Mouse (Mus musculus): ENCODE results near the gene Zbtb20.

Zbtb20 gene

GRCm38 (mm10) chr16:43650355-43651080 lies 774.8 kb downstream of the Zbtb20 start:
- DNase-seq (ENCODE audit: low spot score in 2 of 2), result no peak

- no peak for DNase-seq (ENCODE audit: low spot score in 2 of 2)
Measured at GRCm38 (mm10) chr16:43653288-43653687, 777.6 kb downstream of the Zbtb20 start.

GRCm38 (mm10) chr16:43654269-43654668 lies 778.6 kb downstream of the Zbtb20 start:
- no peak for DNase-seq (ENCODE audit: low spot score in 2 of 2)

GRCm38 (mm10) chr16:43655183-43655787 lies 779.6 kb downstream of the Zbtb20 start:
- DNase-seq (ENCODE audit: low spot score in 2 of 2), result no peak

GRCm38 (mm10) chr16:43661576-43661975 lies 785.9 kb downstream of the Zbtb20 start:
- no peak for DNase-seq (ENCODE audit: low spot score in 2 of 2)

- DNase-seq (ENCODE audit: low spot score in 2 of 2), result no peak
Measured at GRCm38 (mm10) chr16:43662124-43663004, 786.7 kb downstream of the Zbtb20 start.

GRCm38 (mm10) chr16:43663978-43664579 lies 788.4 kb downstream of the Zbtb20 start, which contains the start of gene Tigit:
Tigit (minus strand) TSS chr16:43664146.
- DNase-seq (ENCODE audit: low spot score in 2 of 2), result no peak

GRCm38 (mm10) chr16:43664861-43665260 lies 789.2 kb downstream of the Zbtb20 start:
- DNase-seq (ENCODE audit: low spot score in 2 of 2), result no peak

GRCm38 (mm10) chr16:43668294-43668693 lies 792.6 kb downstream of the Zbtb20 start:
- no peak for DNase-seq (ENCODE audit: low spot score in 2 of 2)

GRCm38 (mm10) chr16:43671972-43672371 lies 796.3 kb downstream of the Zbtb20 start:
- no peak for DNase-seq (ENCODE audit: low spot score in 2 of 2)

- no peak for DNase-seq (ENCODE audit: low spot score in 2 of 2)
Measured at GRCm38 (mm10) chr16:43672697-43673096, 797.0 kb downstream of the Zbtb20 start.

GRCm38 (mm10) chr16:43674400-43674799 lies 798.7 kb downstream of the Zbtb20 start:
- DNase-seq (ENCODE audit: low spot score in 2 of 2), result no peak

GRCm38 (mm10) chr16:43687968-43688367 lies 812.3 kb downstream of the Zbtb20 start:
- DNase-seq (ENCODE audit: low spot score in 2 of 2), result no peak

- DNase-seq (ENCODE audit: low spot score in 2 of 2), result no peak
Measured at GRCm38 (mm10) chr16:43690211-43690690, 814.6 kb downstream of the Zbtb20 start.

- DNase-seq (ENCODE audit: low spot score in 2 of 2), result no peak
Measured at GRCm38 (mm10) chr16:43690912-43691311, 815.2 kb downstream of the Zbtb20 start.

- no peak for DNase-seq (ENCODE audit: low spot score in 2 of 2)
Measured at GRCm38 (mm10) chr16:43691741-43692140, 816.1 kb downstream of the Zbtb20 start.
